Mouse (Mus musculus): ENCODE data around the gene Eef1akmt1.

DNA sequence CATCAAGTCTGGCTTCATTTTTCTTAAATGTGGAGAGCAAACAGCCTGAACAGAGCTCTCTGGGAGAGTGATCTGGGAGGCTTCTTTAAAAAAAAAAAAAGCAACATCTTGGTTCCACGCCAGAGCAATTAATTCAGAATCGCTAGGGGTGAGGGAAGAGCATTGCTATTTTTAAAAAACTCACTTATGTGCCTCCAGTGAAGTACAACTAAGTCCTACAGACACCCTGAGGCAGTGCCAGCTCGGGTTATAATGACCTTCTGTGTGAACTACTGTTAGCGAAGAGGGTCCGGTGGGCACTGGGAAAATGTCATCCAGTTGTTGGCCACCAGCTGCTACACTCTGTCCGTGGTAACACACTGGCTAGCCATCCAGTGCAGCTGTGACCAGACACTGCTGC lies 35.8 kb downstream of the Eef1akmt1 start:
- TF ChIP-seq CTCF (IDR thresholded peaks at IDR 0.05) = no peak
- TF ChIP-seq POLR2A (IDR thresholded peaks at IDR 0.05; ENCODE audit: insufficient read depth, low read depth, low read length) = no peak
- no peak for TF ChIP-seq EP300 (IDR thresholded peaks at IDR 0.05; ENCODE audit: insufficient read depth, low read depth, low read length)

Data from heart, adult 2 months (tissue).